Mouse (Mus musculus) urinary bladder, postnatal 4 days (tissue): ENCODE measurements around the gene Afp.

Experiments used
- DNase-seq, 2 experiments: peaks; one replicate each; pipeline ENCODE4 v3.0.0; 2021 to 2022; ENCODE audit warnings: low spot score in 2 of 2

Gene Afp

GRCm38 (mm10) chr5:90490518-90490917, at the start of gene Afp:
Gene Afp (plus strand): TSS chr5:90490737.
- no peak for DNase-seq

- DNase-seq, result no peak
Observed at GRCm38 (mm10) chr5:90447577-90447976, 43.0 kb upstream of the Afp start.

GRCm38 (mm10) chr5:90449961-90450360, 40.6 kb upstream of the Afp start:
- no peak for DNase-seq

- DNase-seq, result no peak
Observed at GRCm38 (mm10) chr5:90452711-90453110, 37.8 kb upstream of the Afp start.

GRCm38 (mm10) chr5:90457241-90457640, 33.3 kb upstream of the Afp start:
- DNase-seq, result no peak

- DNase-seq, result no peak
Observed at GRCm38 (mm10) chr5:90458727-90459126, 31.8 kb upstream of the Afp start.

GRCm38 (mm10) chr5:90460619-90461018, 29.9 kb upstream of the Afp start, which contains the start of gene Alb:
Gene Alb (plus strand): TSS chr5:90460897.
- no peak for DNase-seq

- DNase-seq, result no peak
Observed at GRCm38 (mm10) chr5:90466806-90467205, 23.7 kb upstream of the Afp start.

GRCm38 (mm10) chr5:90467245-90467644, 23.3 kb upstream of the Afp start:
- no peak for DNase-seq

- DNase-seq, result no peak
Observed at GRCm38 (mm10) chr5:90470836-90471235, 19.7 kb upstream of the Afp start.

- no peak for DNase-seq
Observed at GRCm38 (mm10) chr5:90473902-90474301, 16.6 kb upstream of the Afp start.

- DNase-seq, result no peak
Observed at GRCm38 (mm10) chr5:90474369-90474768, 16.2 kb upstream of the Afp start.

GRCm38 (mm10) chr5:90476741-90477140, 13.8 kb upstream of the Afp start:
- DNase-seq, result no peak

GRCm38 (mm10) chr5:90477308-90478140, 13.0 kb upstream of the Afp start:
- DNase-seq, result no peak

GRCm38 (mm10) chr5:90478886-90479285, 11.7 kb upstream of the Afp start:
- no peak for DNase-seq

GRCm38 (mm10) chr5:90485597-90485996, 4.9 kb upstream of the Afp start:
- no peak for DNase-seq

- DNase-seq, result no peak
Observed at GRCm38 (mm10) chr5:90488323-90488722, 2.2 kb upstream of the Afp start.

- no peak for DNase-seq
Observed at GRCm38 (mm10) chr5:90492440-90492839, 1.9 kb downstream of the Afp start.

- DNase-seq, result no peak
Observed at GRCm38 (mm10) chr5:90494308-90494707, 3.8 kb downstream of the Afp start.

- DNase-seq, result no peak
Observed at GRCm38 (mm10) chr5:90499509-90499908, 9.0 kb downstream of the Afp start.

GRCm38 (mm10) chr5:90500714-90501113, 10.2 kb downstream of the Afp start:
- peak; percentile 47 to 79 for DNase-seq

- no peak for DNase-seq
Observed at GRCm38 (mm10) chr5:90501752-90502151, 11.2 kb downstream of the Afp start.

GRCm38 (mm10) chr5:90504742-90505141, 14.2 kb downstream of the Afp start:
- DNase-seq, result no peak

- DNase-seq, result no peak
Observed at GRCm38 (mm10) chr5:90506507-90506906, 16.0 kb downstream of the Afp start.
